Mouse (Mus musculus) stomach, embryonic 16.5 days (tissue): ENCODE data around the gene Calr. TPM values are rescaled to one million over a fixed set of nuclear protein-coding genes. Genes with fewer than 3 reads are reported as not detected.
A peak's percentile ranks its signal among the peaks of the same experiment; 100 is the strongest.

ENCODE experiments used
- ATAC-seq: fragments of 200-750 bp; cut with Nextera tagmentation; 2 replicates; pipeline ENCODE4 v1.8.0; 2017; ENCODE audit warnings: moderate number of reproducible peaks, moderate TSS enrichment; ENCODE audit not compliant: insufficient read depth, low FRiP score
- H3K27ac ChIP-seq: fragments of 300-500 bp; sonication (generic); 2 replicates; pipeline ENCODE4 v1.5.1; 2014; ENCODE audit warnings: low read length
- H3K27me3 ChIP-seq: fragments of 300-500 bp; sonication (generic); 2 replicates; pipeline ENCODE4 v1.6.1; 2014; ENCODE audit warnings: low read length, control low read depth, mixed read lengths; ENCODE audit not compliant: control insufficient read depth, insufficient read depth
- H3K36me3 ChIP-seq: fragments of 300-500 bp; sonication (generic); 2 replicates; pipeline ENCODE4 v1.6.1; 2014; ENCODE audit warnings: low read length; ENCODE audit not compliant: control insufficient read depth, insufficient read depth
- H3K4me1 ChIP-seq: fragments of 300-500 bp; sonication (generic); 2 replicates; pipeline ENCODE4 v1.6.1; 2014; ENCODE audit warnings: low read length, control low read depth, mixed read lengths; ENCODE audit not compliant: control insufficient read depth, insufficient read depth
- H3K4me2 ChIP-seq: fragments of 300-500 bp; sonication (generic); 2 replicates; pipeline ENCODE4 v1.6.1; 2014; ENCODE audit warnings: low read depth, low read length, mixed read lengths
- H3K4me3 ChIP-seq: fragments of 300-500 bp; sonication (generic); replicated peaks from 2 replicates; pipeline ENCODE4 v1.5.1; 2014; ENCODE audit warnings: mild to moderate bottlenecking, low read length
- H3K9ac ChIP-seq: fragments of 300-500 bp; sonication (generic); 2 replicates; pipeline ENCODE4 v1.6.1; 2014; ENCODE audit warnings: low read length
- H3K9me3 ChIP-seq: fragments of 300-500 bp; sonication (generic); replicated peaks from 2 replicates; pipeline ENCODE4 v1.6.1; 2016; ENCODE audit warnings: low read length, control low read depth; ENCODE audit not compliant: control insufficient read depth
- WGBS: fragments of 180-500 bp; shearing (Covaris S2); extraction: QIAGEN DNeasy Blood & Tissue Kit; methylation state at CpG from one replicate; pipeline ENCODE4 v1.1.7; 2014; 5-methylcytosine and 5-hydroxymethylcytosine counted together
- polyA plus RNA-seq: library from polyadenylated mRNA; unstranded; fragments of >200 nt; fragmentation: Nextera tagmentation; extraction: Ambion mirVana; gene quantifications from 2 replicates; pipeline ENCODE4 v1.2.1, GENCODE M21; 2015

Calr gene
- polyA plus RNA-seq, 1 experiment from 2014 or later: 1,028 TPM

- Histone ChIP-seq H3K9me3 (no peaks in the 10 kb centered on the region), H3K36me3 (peaks cover 39% of the 10 kb centered on the region), H3K4me3 (peak overlapping the region; percentile 94), H3K27me3 (no peaks in the 10 kb centered on the region), H3K9ac (peak overlapping the region; percentile 90), H3K4me1 (peaks cover 22% of the 10 kb centered on the region), H3K4me2 (peak overlapping the region; percentile 70), H3K27ac (peak overlapping the region; percentile 91)
- under 1% methylated on average over 30 of the region's 30 CpGs for WGBS
- peak; percentile 3; the same call in 1 of the 2 replicates for ATAC-seq
Observed at GRCm38 (mm10) chr8:84846094-84846721, 526 bp downstream of the Calr start.

DNA sequence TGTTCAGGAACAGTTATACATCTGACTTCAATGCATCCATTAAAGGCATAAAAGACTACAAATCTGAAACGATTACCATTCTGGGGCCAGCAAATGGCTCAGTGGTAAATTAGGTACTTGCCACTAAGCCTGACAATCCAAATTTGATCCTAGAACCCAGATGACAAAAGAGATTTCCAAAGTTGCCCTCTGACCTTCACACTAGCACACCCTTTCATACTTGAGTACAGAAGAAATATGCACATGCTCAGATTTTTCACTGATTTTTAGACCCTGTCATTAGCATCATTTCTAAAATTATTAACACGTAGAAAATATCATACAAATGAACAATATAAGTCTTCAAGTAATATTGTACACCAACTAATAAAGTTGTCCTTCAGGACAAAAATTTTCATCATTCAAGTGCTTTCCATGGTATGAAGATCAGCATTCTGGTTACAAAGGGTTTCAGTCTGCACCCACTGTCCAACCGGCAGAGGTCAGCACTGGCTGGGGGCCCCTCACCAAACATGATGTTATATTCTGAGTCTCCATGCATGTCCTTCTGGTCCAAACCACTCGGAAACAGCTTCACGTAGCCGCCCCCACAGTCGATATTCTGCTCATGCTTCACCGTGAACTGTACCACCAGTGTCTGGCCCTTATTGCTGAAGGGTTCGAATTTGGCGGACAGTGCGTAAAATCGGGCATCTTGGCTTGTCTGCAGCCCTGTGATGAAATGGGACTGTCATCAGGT lies 1.2 kb downstream of the Calr start:
- Histone ChIP-seq H3K4me2 (peak overlapping the region; percentile 70), H3K27ac (peak overlapping the region; percentile 91), H3K36me3 (peaks cover 39% of the 10 kb centered on the region), H3K27me3 (no peaks in the 10 kb centered on the region), H3K4me1 (peaks cover 22% of the 10 kb centered on the region), H3K4me3 (peak overlapping the region; percentile 94), H3K9me3 (no peaks in the 10 kb centered on the region), H3K9ac (peak overlapping the region; percentile 90)
- 11% methylated on average over 12 of the region's 12 CpGs for WGBS
- ATAC-seq: no peak

- Histone ChIP-seq H3K27me3 (no peaks in the 10 kb centered on the region), H3K9ac (peak overlapping the region; percentile 55), H3K4me2 (peak overlapping the region; percentile 70), H3K4me1 (peaks cover 24% of the 10 kb centered on the region), H3K36me3 (peaks cover 39% of the 10 kb centered on the region), H3K27ac (no peak overlapping the region), H3K9me3 (no peaks in the 10 kb centered on the region), H3K4me3 (peak overlapping the region; percentile 94)
- no peak for ATAC-seq
- WGBS: 74% methylated on average over 9 of the region's 9 CpGs
Observed at GRCm38 (mm10) chr8:84844397-84845070, 2.2 kb downstream of the Calr start.

DNA sequence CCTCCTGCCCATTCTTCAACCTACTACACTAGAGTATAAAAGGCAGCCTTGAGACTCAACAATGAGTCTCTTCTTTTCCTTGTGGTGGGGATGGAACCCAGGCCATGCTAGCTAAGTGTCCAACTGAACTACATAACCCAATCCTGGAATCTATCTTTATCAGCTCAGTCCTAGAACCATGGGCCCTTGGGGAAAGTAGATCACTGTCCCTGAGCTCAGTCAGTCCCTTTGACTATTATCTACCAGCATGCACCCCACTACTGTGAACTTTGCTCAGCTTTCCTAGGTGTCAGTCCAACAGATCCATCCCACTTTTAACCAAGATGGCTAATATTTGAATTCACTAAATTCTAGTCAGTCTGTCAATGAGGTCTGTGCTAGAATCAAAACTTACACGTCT lies 5.2 kb downstream of the Calr start:
- H3K36me3 ChIP-seq: peaks cover 53% of the 10 kb centered on the region
- H3K27me3 ChIP-seq: no peaks in the 10 kb centered on the region
- no peak overlapping the region for H3K9ac ChIP-seq
- H3K9me3 ChIP-seq: no peaks in the 10 kb centered on the region
- ATAC-seq: no peak
- H3K4me2 ChIP-seq: no peak overlapping the region
- peaks cover 19% of the 10 kb centered on the region for H3K4me1 ChIP-seq
- H3K4me3 ChIP-seq: no peak overlapping the region
- WGBS: 66% methylated on average over 1 of the region's 1 CpGs
- no peak overlapping the region for H3K27ac ChIP-seq

- H3K27ac ChIP-seq: peak within 1 kb of the TSS; percentile 91
Observed at GRCm38 (mm10) chr8:84840248-84840999, 6.3 kb downstream of the Calr start, which contains the start of gene Rad23a. Rad23a (minus strand) TSS chr8:84840665.

DNA sequence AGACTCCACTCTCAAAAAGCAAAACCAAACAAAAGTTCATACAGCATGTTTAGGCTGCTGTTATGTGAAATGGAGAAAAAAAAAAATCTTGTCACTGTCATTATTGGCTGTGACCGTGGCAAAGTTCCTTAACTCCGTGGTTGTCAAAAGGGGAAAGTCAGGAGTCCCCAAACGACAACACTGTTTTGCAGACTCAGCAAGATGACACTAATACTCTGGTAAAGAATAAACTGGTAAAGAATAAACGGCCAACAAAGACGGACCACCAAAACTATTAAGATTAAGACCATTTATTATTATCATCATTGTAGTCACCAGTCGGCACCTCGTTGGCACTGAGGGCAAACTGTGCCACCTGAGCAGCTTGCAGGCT lies 6.9 kb downstream of the Calr start:
- Histone ChIP-seq H3K36me3 (peaks cover 52% of the 10 kb centered on the region), H3K27ac (peak overlapping the region; percentile 91), H3K9ac (peak overlapping the region; percentile 90), H3K4me1 (peaks cover 16% of the 10 kb centered on the region), H3K4me3 (peak overlapping the region; percentile 86), H3K27me3 (no peaks in the 10 kb centered on the region), H3K4me2 (peak overlapping the region; percentile 64), H3K9me3 (no peaks in the 10 kb centered on the region)
- 1% methylated on average over 7 of the region's 7 CpGs for WGBS
- no peak for ATAC-seq

More at GRCm38 (mm10) chr8:84840248-84840999, 6.3 kb downstream of the Calr start, which contains the start of gene Rad23a:
- Histone ChIP-seq H3K9me3 (no peaks in the 10 kb centered on the region), H3K4me3 (peak within 1 kb of the TSS; percentile 86), H3K36me3 (peaks cover 57% of the 10 kb centered on the region), H3K4me1 (peaks cover 19% of the 10 kb centered on the region), H3K9ac (peak within 1 kb of the TSS; percentile 90), H3K27me3 (no peaks in the 10 kb centered on the region), H3K4me2 (peak within 1 kb of the TSS; percentile 64)
- peak; percentile 94 for ATAC-seq
- under 1% methylated on average over 55 of the region's 55 CpGs for WGBS

- H3K36me3 ChIP-seq: peaks cover 50% of the 10 kb centered on the region
- no peak for ATAC-seq
- peak overlapping the region; percentile 64 for H3K4me2 ChIP-seq
- peak overlapping the region; percentile 90 for H3K9ac ChIP-seq
- peak overlapping the region; percentile 86 for H3K4me3 ChIP-seq
- peaks cover 16% of the 10 kb centered on the region for H3K4me1 ChIP-seq
- no peak overlapping the region for H3K27ac ChIP-seq
- H3K9me3 ChIP-seq: no peaks in the 10 kb centered on the region
- H3K27me3 ChIP-seq: no peaks in the 10 kb centered on the region
- WGBS: 82% methylated on average over 2 of the region's 2 CpGs
Observed at GRCm38 (mm10) chr8:84839411-84839810, 7.3 kb downstream of the Calr start.

DNA sequence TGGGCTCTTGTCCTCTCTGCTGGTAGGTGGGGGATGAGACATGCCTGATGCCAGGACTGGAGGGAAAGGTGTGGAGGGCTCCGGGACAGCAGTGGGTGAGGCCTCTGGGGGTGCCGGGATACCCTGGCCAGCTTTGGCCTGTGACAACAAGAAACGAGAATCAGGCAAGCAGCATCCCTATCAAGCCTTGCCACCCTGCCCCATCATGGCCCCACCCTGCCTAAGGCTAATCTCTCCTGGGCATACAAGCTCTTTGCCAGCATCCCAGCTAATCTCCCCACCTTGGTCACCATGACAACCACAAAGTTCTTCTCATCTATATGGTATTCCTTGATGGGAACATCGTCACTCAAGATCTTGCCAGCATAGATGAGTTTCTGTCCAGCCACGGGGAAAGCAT lies 8.2 kb downstream of the Calr start:
- Histone ChIP-seq H3K4me2 (no peak overlapping the region), H3K4me1 (peaks cover 17% of the 10 kb centered on the region), H3K9ac (no peak overlapping the region), H3K27me3 (no peaks in the 10 kb centered on the region), H3K4me3 (no peak overlapping the region), H3K27ac (no peak overlapping the region), H3K9me3 (no peaks in the 10 kb centered on the region), H3K36me3 (peaks cover 45% of the 10 kb centered on the region)
- 83% methylated on average over 5 of the region's 5 CpGs for WGBS
- ATAC-seq: 0 out of 2 replicates have a peak, but pooled peaks have one; percentile 3
